Mouse (Mus musculus) kidney, adult 2 months (tissue): Measurements from ENCODE around the gene Bcdin3d. TPM values are rescaled to one million over a fixed set of nuclear protein-coding genes. Genes with fewer than 3 reads are reported as not detected.

Source experiments
- DNase-seq: peaks from one replicate; pipeline ENCODE4 v3.0.0; 2021
- H3K27ac ChIP-seq: fragments of 200-500 bp; 2 replicates; pipeline ENCODE4 v1.5.1; 2012; ENCODE audit warnings: low read depth, low read length, control low read depth, inconsistent platforms; ENCODE audit not compliant: insufficient read depth
- H3K27me3 ChIP-seq: fragments of 200-500 bp; replicated peaks from 2 replicates; pipeline ENCODE4 v1.6.1; 2012; ENCODE audit warnings: mild to moderate bottlenecking, moderate library complexity, low read length, inconsistent platforms; ENCODE audit not compliant: control insufficient read depth, insufficient read depth
- H3K36me3 ChIP-seq: fragments of 200-500 bp; 2 replicates; pipeline ENCODE4 v1.6.1; 2012; ENCODE audit warnings: mild to moderate bottlenecking, moderate library complexity, low read length, inconsistent platforms; ENCODE audit not compliant: control insufficient read depth, insufficient read depth
- H3K4me1 ChIP-seq: fragments of 200-500 bp; 2 replicates; pipeline ENCODE4 v1.6.1; 2011; ENCODE audit warnings: low read length; ENCODE audit not compliant: control insufficient read depth, insufficient read depth
- H3K4me3 ChIP-seq: fragments of 200-500 bp; 2 replicates; pipeline ENCODE4 v1.5.1; 2011; ENCODE audit warnings: mild to moderate bottlenecking, low read depth, low read length, control low read depth; ENCODE audit not compliant: insufficient read depth
- CTCF ChIP-seq: fragments of 200-500 bp; conservative IDR thresholded peaks from 2 replicates; pipeline ENCODE4 v1.5.1; 2011; ENCODE audit warnings: low read depth, mild to moderate bottlenecking, control low read depth, low read length, moderate library complexity, mixed read lengths; ENCODE audit not compliant: insufficient read depth, insufficient read length
- POLR2A ChIP-seq: fragments of 200-500 bp; IDR thresholded peaks from one replicate; pipeline ENCODE4 v1.6.1; 2011; ENCODE audit warnings: low read depth, low read length, control low read depth
- WGBS: fragments of 180-500 bp; shearing (Covaris S2); methylation state at CpG from one replicate; pipeline ENCODE4 v1.1.7; 2018; 5-methylcytosine and 5-hydroxymethylcytosine counted together
- polyA plus RNA-seq: library from polyadenylated mRNA; depleted of rRNA; stranded (reverse); fragments of >200 nt; gene quantifications from 2 replicates; pipeline ENCODE4 v1.2.3, GENCODE M21; 2012; rRNA removed

Gene Bcdin3d
- polyA plus RNA-seq, 1 experiment, result 7.0 TPM

DNA sequence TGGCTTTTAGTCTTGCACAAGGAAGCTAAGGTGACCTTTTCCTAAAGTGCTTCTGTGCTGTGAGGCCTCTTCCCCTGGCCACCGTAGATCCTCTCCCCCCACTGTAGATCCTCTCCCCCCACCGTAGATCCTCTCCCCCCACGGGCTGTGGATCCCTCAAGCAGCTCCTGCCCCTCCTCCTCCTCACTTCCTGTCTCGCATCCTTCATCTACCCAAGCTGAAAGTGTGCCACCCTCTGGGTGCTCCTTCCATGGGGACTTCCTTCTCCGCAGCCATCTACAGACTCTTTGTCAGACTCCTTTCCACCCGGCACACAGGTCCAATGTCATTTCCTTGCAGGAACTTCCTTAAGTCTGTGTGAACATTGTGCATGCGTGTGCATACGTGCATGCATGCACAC is 44.1 kb downstream of the Bcdin3d start:
- H3K36me3 ChIP-seq, result no peaks in the 10 kb centered on the region

DNA sequence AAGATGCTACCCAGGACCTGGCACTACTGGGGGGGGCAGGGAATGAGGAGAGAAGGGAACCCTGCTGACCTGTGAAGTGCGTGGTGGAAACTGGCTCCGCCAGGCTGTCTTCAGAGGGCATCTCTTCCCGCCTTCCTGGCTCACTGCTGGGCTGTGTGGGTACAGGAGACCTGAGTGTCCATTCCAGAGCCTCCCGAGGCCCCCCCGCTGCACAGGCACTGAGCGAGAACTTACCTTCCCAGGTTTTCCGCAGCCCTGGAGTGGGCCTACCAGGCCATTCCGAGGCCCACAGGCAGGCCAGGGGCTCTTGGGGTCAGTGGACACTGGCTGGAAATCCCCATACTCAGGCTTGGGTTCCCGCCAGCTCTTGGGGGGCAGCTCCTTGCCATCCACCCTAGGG is 50.6 kb downstream of the Bcdin3d start:
- Histone ChIP-seq H3K36me3 (no peaks in the 10 kb centered on the region), H3K27ac (no peak overlapping the region), H3K27me3 (no peaks in the 10 kb centered on the region), H3K4me3 (no peak overlapping the region), H3K4me1 (peaks cover 6% of the 10 kb centered on the region; the same call in 1 of the 2 replicates)
- TF ChIP-seq POLR2A, result no peak
- no peak for TF ChIP-seq CTCF
- no peak for DNase-seq
- WGBS, result 81% methylated on average over 9 of the region's 9 CpGs

More for the DNA sequence above, 44.1 kb downstream of the Bcdin3d start:
- Histone ChIP-seq H3K4me3 (no peak overlapping the region), H3K27me3 (no peaks in the 10 kb centered on the region), H3K4me1 (peaks cover 3% of the 10 kb centered on the region; the same call in 1 of the 2 replicates), H3K27ac (no peak overlapping the region)
- TF ChIP-seq POLR2A (no peak), CTCF (no peak)
- DNase-seq, result no peak
- 60% methylated on average over 8 of the region's 8 CpGs for WGBS

DNA sequence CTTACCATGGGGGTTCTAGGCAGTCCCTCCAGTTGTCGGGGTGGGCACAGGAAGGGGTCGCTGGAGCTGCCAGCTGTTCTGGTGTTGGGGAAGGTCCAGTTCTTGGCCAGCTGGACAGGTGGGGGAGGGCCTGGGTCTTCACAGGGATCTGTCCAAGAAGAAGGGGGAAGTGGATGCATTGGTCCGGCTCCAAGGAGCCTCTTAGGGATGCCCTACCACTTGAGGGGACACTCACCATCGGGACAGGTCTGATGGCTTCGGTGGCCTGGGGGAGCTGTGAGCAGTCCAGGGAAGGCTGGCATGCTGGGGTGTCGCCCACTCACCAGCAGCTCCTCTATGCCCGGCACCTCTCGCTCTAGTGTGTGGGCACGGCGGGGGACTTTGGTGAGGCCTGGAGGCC is 51.4 kb downstream of the Bcdin3d start:
- WGBS, result 84% methylated on average over 10 of the region's 10 CpGs
- H3K27ac ChIP-seq, result no peak overlapping the region
- no peaks in the 10 kb centered on the region for H3K36me3 ChIP-seq
- no peak overlapping the region for H3K4me3 ChIP-seq
- no peak for DNase-seq
- H3K27me3 ChIP-seq, result no peaks in the 10 kb centered on the region
- no peak for TF ChIP-seq CTCF
- no peak for TF ChIP-seq POLR2A
- H3K4me1 ChIP-seq, result peaks cover 6% of the 10 kb centered on the region; the same call in 1 of the 2 replicates

DNA sequence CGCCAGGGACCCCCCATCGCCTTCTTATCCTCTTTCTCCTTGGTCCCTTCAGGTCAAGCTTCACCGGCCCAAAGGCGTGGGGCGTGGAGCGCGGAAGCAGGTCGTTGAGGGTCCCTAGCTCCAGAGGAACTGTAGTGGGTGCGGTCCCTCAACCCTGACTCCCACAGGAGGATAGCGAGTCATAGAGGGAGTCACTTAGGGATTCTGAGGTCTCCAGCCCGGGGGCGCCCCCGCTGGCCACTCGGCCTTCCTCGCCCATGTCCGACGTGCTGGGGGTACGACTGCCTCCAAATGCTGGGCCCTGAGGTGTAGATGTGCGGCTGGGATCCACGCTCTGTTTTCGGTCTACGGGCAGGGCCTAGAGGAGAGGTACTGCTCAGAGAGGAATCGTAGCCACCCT is 52.0 kb downstream of the Bcdin3d start:
- no peak overlapping the region for H3K4me3 ChIP-seq
- no peak for TF ChIP-seq CTCF
- no peak for TF ChIP-seq POLR2A
- no peak for DNase-seq
- no peak overlapping the region for H3K27ac ChIP-seq
- peaks cover 6% of the 10 kb centered on the region; the same call in 1 of the 2 replicates for H3K4me1 ChIP-seq
- no peaks in the 10 kb centered on the region for H3K36me3 ChIP-seq
- no peaks in the 10 kb centered on the region for H3K27me3 ChIP-seq
- 88% methylated on average over 23 of the region's 23 CpGs for WGBS

DNA sequence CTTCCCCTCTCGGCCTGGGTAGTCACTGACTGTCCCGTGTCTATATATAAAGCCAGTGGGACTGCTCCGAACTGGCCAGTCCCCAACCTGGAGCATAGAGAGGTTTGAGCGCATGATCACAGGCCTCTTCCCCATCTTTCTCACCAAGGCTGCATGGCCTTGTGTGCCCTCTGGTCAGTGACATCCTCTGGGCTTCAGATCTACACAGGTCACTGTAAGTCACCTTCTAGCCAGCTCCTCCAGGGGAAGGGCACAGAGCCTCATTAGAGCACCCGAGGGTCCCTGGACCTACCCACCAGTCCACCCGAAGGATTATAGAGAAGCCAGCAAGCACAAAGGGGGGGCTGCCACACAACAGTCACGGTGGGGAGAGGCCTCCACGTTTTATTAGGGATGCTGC is 52.9 kb downstream of the Bcdin3d start:
- Histone ChIP-seq H3K27ac (0 out of 2 replicates have a peak overlapping the region, but pooled peaks have one; percentile 30), H3K36me3 (no peaks in the 10 kb centered on the region)
- TF ChIP-seq POLR2A, result no peak
- TF ChIP-seq CTCF, result no peak

DNA sequence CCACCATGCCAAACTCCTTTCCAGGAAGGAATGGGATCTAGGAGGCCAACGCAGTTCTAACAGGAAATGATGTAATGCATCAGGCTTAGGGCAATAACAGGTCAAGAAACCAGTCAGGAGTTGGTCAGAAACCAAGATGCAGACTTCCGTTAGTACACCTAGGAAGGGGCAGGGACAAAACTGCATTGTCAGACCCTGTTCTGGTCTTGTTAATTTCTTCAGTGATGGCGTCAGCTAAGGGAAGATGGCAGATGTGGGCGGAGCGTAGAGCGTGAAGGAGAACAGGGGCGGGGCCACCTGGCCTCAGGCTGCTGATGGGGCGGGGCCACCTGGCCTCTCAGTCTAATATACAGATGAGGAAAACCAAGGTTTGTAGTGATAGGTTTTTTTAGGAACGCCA is 53.4 kb downstream of the Bcdin3d start:
- no peaks in the 10 kb centered on the region for H3K36me3 ChIP-seq
- no peak overlapping the region for H3K4me3 ChIP-seq
- 65% methylated on average over 9 of the region's 9 CpGs for WGBS
- peaks cover 6% of the 10 kb centered on the region; the same call in 1 of the 2 replicates for H3K4me1 ChIP-seq
- peak; percentile 43 for DNase-seq
- no peak for TF ChIP-seq POLR2A
- no peak for TF ChIP-seq CTCF
- peak overlapping the region; percentile 90 for H3K27ac ChIP-seq
- H3K27me3 ChIP-seq, result no peaks in the 10 kb centered on the region

More for the DNA sequence above, 52.9 kb downstream of the Bcdin3d start:
- 82% methylated on average over 8 of the region's 8 CpGs for WGBS
- Histone ChIP-seq H3K27me3 (no peaks in the 10 kb centered on the region), H3K4me3 (no peak overlapping the region), H3K4me1 (peaks cover 6% of the 10 kb centered on the region; the same call in 1 of the 2 replicates)
- DNase-seq, result no peak

DNA sequence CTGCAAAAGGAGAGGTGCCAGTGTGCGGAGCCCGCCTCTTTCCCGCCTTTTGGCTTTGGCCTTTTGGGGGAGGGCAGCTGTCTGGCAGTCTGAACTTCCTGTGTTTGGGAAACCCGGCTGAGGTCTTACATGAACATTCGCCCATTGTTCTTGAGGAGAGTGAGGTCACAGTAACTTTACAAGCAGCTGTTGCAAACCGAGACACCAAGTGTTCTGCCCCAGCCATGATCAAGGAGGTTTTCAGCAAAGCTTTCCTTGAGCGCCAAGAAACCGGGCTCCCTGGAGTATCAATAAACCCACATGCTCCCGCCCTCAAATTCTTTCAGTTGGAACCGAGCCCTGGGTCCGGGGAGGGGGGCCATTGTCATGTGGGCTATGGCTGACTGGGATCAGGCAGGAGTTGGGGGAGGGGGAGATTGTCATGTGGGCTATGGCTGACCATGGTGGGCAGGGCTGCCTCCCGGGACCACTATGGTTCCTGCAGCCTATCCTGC is 54.0 kb downstream of the Bcdin3d start:
- Histone ChIP-seq H3K27ac (peak overlapping the region; percentile 90), H3K36me3 (no peaks in the 10 kb centered on the region), H3K27me3 (no peaks in the 10 kb centered on the region), H3K4me1 (peaks cover 6% of the 10 kb centered on the region; the same call in 1 of the 2 replicates), H3K4me3 (no peak overlapping the region)
- no peak for TF ChIP-seq CTCF
- no peak for TF ChIP-seq POLR2A
- DNase-seq, result peak; percentile 78
- WGBS, result 15% methylated on average over 12 of the region's 12 CpGs

DNA sequence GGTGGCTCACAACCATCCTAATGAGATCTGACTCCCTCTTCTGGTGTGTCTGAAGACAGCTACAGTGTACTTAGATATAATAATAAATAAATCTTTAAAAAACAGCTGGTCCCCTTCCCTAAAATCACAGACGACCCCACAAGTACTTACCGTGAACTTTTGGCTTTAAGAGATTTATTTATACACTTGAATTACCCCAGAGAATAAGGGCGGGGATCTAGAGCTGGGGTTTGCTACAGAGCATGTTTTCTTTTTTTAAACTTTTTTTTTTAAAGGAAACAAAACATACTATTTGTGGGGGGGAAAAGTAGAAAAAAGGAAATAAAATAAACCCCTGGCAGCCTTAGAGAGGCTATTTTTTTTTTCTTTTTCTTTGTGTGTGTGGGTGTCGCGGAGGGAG is 54.4 kb downstream of the Bcdin3d start:
- DNase-seq, result no peak
- H3K27ac ChIP-seq, result no peak overlapping the region
- H3K4me1 ChIP-seq, result peaks cover 6% of the 10 kb centered on the region; the same call in 1 of the 2 replicates
- TF ChIP-seq POLR2A, result no peak
- TF ChIP-seq CTCF, result no peak
- H3K27me3 ChIP-seq, result no peaks in the 10 kb centered on the region
- WGBS, result 21% methylated on average over 5 of the region's 5 CpGs
- H3K4me3 ChIP-seq, result no peak overlapping the region
- H3K36me3 ChIP-seq, result no peaks in the 10 kb centered on the region

Other genes with a start within 250 kb of the Bcdin3d start
- 0.38 and 0.42 TPM in 2 replicates for gene Kcnh3, start 249.9 kb downstream of the Bcdin3d start, polyA plus RNA-seq
- gene Mcrs1, start 222.8 kb downstream of the Bcdin3d start, polyA plus RNA-seq, result 70.6 and 81.3 TPM in 2 replicates
- 48.0 and 59.4 TPM in 2 replicates for gene Prpf40b, start 179.6 kb downstream of the Bcdin3d start, polyA plus RNA-seq
- 0.13 and 0.24 TPM in 2 replicates for gene Fam186b, start 178.8 kb downstream of the Bcdin3d start, polyA plus RNA-seq
- 26.8 and 26.9 TPM in 2 replicates for gene Fmnl3, start 104.2 kb downstream of the Bcdin3d start, polyA plus RNA-seq
- gene Tmbim6, start 81.8 kb downstream of the Bcdin3d start, polyA plus RNA-seq, result 2,322 and 2,701 TPM in 2 replicates
- 3.1 and 3.9 TPM in 2 replicates for gene Nckap5l, start 17.0 kb downstream of the Bcdin3d start, polyA plus RNA-seq
- 0.43 and 1.3 TPM in 2 replicates for gene Faim2, start 53.4 kb upstream of the Bcdin3d start, polyA plus RNA-seq
- 741 and 818 TPM in 2 replicates for gene Aqp2, start 104.3 kb upstream of the Bcdin3d start, polyA plus RNA-seq
- gene Aqp5, start 116.1 kb upstream of the Bcdin3d start, polyA plus RNA-seq, result 0.66 and 1.6 TPM in 2 replicates
- gene Aqp6, start 126.7 kb upstream of the Bcdin3d start, polyA plus RNA-seq, result 97.9 and 124 TPM in 2 replicates
- gene Racgap1, start 176.9 kb upstream of the Bcdin3d start, polyA plus RNA-seq, result 2.4 and 2.6 TPM in 2 replicates
- 0.34 and 0.37 TPM in 2 replicates for gene Asic1, start 195.6 kb upstream of the Bcdin3d start, polyA plus RNA-seq
- gene Smarcd1, start 227.4 kb upstream of the Bcdin3d start, polyA plus RNA-seq, result 27.7 and 29.5 TPM in 2 replicates
- gene Gm17349, start 230.8 kb upstream of the Bcdin3d start, polyA plus RNA-seq, result 0.58 TPM in 1 of 2 replicates, not detected in the other
- 427 and 506 TPM in 2 replicates for gene Gpd1, start 242.8 kb upstream of the Bcdin3d start, polyA plus RNA-seq